Mouse (Mus musculus) cerebellum, adult 2 months (tissue): ENCODE data around the gene Trmt1. TPM values are rescaled to one million over a fixed set of nuclear protein-coding genes. Genes with fewer than 3 reads are reported as not detected.
A peak's percentile ranks its signal among the peaks of the same experiment; 100 is the strongest.

Source experiments
- DNase-seq, 2 experiments: peaks; one replicate each; pipeline ENCODE4 v3.0.0; 2021
- H3K27ac ChIP-seq: fragments of 200-500 bp; 2 replicates; pipeline ENCODE4 v1.5.1; 2012; ENCODE audit warnings: low read length, control low read depth, inconsistent platforms; ENCODE audit not compliant: insufficient read depth
- H3K27me3 ChIP-seq: fragments of 200-500 bp; 2 replicates; pipeline ENCODE4 v1.6.1; 2012; ENCODE audit warnings: inconsistent platforms, mild to moderate bottlenecking, low read length, moderate library complexity; ENCODE audit not compliant: control insufficient read depth, insufficient read depth
- H3K4me1 ChIP-seq: fragments of 200-500 bp; 2 replicates; pipeline ENCODE4 v1.6.1; 2011; ENCODE audit warnings: low read length; ENCODE audit not compliant: control insufficient read depth, insufficient read depth
- H3K4me3 ChIP-seq: fragments of 200-500 bp; replicated peaks from 2 replicates; pipeline ENCODE3; 2011; ENCODE audit warnings: mild to moderate bottlenecking, low read depth, low read length, control low read depth; ENCODE audit not compliant: insufficient read depth
- CTCF ChIP-seq: fragments of 200-500 bp; IDR thresholded peaks from 2 replicates; pipeline ENCODE4 v1.5.1; 2011; ENCODE audit warnings: low read depth, mild to moderate bottlenecking, control low read depth, low read length, moderate library complexity, borderline replicate concordance; ENCODE audit not compliant: insufficient read depth
- POLR2A ChIP-seq: fragments of 200-500 bp; IDR thresholded peaks from 2 replicates; pipeline ENCODE4 v1.6.1; 2011; ENCODE audit warnings: low read length, control low read depth, borderline replicate concordance; ENCODE audit not compliant: insufficient read depth
- WGBS: fragments of 180-500 bp; shearing (Covaris S2); methylation state at CpG from one replicate; pipeline ENCODE4 v1.1.7; 2018; 5-methylcytosine and 5-hydroxymethylcytosine counted together
- polyA plus RNA-seq: library from polyadenylated mRNA; depleted of rRNA; stranded (reverse); fragments of >200 nt; gene quantifications from 2 replicates; pipeline ENCODE4 v1.2.3, GENCODE M21; 2012; rRNA removed

Gene Trmt1
- polyA plus RNA-seq, 1 experiment: 144 TPM

DNA sequence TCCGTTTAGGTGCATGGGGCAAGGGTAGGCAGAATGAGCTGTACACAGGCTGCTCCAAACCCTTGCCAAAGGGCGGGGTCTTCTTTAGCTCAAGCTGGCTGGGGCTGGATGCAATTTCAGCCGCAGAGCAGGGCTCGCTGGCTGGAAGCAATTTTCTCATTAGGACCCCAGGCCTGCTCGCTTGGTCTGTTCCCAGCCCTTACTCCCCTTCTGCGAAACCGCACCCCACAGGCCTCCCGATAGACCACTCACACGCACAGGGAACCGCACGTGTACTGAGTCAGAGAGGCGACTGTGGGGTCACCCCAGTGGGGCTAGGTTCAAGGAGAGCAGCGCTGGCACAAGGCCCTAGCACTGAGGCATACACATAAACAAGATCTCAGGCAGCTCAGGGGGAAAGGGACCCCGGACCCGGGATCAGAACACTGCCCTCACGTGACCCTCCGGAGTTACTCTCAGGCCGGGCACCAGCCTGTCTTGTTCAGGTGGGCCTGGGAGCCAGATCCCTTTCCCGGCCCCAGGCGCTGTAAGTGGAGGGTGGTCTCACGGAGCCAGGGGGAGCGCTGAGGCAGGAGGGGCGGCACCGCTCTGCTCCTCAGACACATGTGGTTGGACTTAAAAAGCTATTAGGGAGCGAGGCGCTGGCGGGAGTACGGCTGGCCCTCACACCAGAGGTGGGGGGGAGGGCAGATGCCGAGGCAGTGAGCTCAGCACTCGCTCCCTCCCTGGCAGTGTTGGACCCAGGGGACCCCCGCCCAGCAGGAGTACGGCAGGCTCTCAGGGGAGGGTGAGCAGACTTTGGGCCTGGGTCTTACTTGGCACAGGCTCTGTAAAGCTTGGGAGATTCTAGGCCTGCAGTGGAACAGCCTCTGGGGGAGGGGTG is 56.3 kb downstream of the Trmt1 start:
- H3K4me1 ChIP-seq: peaks cover 91% of the 10 kb centered on the region
- TF ChIP-seq CTCF (no peak), POLR2A (no peak)
- DNase-seq: peak in 1 of 2 experiments; percentile 34
- H3K27ac ChIP-seq: peak overlapping the region; percentile 62
- no peaks in the 10 kb centered on the region for H3K27me3 ChIP-seq
- 21% methylated on average over 32 of the region's 32 CpGs for WGBS
- H3K4me3 ChIP-seq: no peak overlapping the region

DNA sequence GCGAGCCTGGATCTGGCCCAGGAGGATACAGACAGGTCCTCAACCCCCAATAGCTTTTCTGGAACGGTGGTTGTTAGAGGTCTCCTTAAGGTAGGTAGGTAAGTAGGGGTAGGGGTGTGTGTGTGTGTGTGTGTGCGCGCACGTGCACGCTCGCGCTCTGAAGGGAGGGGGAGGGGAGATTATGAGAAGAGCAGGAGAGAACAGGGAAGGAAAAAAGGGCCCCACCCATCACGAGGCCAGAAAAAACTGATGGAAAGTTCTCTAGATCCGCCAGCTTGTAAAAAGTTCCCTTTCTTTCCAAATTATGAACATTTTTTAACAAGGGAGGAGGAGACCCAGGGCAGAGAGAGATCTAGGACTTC is 56.9 kb downstream of the Trmt1 start:
- Histone ChIP-seq H3K27ac (no peak overlapping the region), H3K27me3 (no peaks in the 10 kb centered on the region), H3K4me3 (no peak overlapping the region), H3K4me1 (peaks cover 89% of the 10 kb centered on the region)
- no peak for DNase-seq
- no peak for TF ChIP-seq POLR2A
- TF ChIP-seq CTCF: no peak
- WGBS: 53% methylated on average over 10 of the region's 10 CpGs

DNA sequence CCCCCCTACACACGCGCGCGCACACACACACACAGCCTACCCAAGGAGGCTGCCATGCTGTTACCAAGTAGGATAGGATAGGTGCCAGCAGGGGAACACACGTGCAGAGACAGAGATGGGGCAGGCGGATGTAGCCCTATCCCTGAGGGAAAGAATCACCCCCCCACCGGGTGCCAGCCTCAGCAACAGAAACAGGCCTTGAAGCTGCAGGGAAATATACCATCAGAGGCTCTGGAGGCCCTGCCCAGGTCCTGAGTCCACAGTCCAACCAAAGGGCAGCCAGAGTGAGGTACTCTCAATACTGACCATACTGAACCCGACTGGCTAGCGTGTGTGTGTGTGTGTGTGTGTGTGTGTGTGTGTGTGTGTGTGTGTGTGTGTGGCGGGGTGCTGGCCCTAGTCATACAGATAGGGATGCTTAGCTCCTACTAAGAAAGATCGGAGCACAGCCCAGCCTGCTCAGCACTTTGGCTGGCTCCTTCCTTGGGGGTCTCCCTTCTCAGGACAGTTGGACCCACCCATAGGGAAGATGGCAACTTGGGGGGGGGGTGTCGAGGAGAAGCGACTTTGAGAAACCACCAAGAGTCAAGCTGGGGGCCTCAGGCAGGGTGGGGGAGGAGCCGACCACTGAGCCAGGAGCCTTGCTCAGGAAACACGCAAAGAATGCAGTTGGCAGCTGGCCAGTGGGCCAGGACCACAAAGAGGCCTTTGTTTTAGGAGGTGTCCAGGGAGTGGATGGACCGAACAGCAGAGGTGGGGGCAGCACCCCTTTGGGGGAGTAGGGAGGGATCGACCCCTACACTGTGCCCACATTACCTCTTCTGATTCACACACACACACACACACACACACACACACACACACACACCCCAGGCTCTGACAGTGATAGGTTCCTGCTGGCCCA is 57.7 kb downstream of the Trmt1 start:
- peaks cover 86% of the 10 kb centered on the region for H3K4me1 ChIP-seq
- no peak overlapping the region for H3K4me3 ChIP-seq
- H3K27me3 ChIP-seq: no peaks in the 10 kb centered on the region
- peak overlapping the region; percentile 25 for H3K27ac ChIP-seq
- TF ChIP-seq POLR2A (no peak), CTCF (no peak)
- peak; percentile 58 to 59 for DNase-seq
- WGBS: 16% methylated on average over 17 of the region's 17 CpGs

DNA sequence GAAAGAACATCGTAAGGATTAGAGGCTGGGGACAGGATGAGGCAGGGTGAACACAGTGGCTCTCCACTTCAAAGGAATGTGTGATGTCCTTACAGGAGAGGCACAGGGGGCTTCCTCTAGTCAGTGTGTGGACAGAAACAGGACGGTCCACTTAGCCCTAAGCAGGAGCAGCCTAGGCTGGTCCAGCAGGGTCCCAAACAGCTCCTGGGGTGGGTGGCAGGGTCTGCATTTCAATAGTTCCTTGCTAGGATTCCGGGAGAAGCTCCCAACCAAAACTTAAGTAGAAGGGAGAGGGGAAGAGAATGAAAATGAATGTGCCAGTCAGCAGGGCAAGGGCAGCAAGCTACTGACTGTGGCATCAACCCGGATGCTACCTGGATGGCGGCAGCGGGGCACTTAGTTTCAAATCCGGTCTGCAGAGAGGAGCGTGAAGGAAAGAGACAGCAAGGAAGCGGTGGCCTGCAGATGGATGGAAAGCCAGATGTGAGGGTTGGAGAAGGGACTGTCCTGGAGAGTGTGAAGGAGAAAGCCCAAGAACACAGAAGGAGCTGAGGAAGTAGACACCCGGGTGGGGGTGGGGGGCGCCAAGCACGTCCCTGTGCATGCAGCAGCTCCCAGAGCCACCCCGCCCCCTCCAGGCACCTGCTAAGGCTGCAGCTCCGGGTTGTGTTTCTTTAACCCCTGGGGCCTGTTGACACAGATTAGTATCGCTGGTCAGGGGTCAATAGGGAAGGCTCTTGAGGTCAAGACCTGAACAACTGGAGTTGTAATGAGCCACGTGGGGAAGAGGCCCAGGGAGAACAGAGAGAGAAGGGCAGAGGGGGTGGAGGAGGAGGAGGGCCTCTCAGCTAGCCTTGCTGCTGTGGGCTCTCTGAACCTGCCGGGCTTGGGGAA is 59.2 kb downstream of the Trmt1 start:
- TF ChIP-seq POLR2A (no peak), CTCF (no peak)
- Histone ChIP-seq H3K4me1 (peaks cover 84% of the 10 kb centered on the region), H3K4me3 (no peak overlapping the region), H3K27ac (no peak overlapping the region), H3K27me3 (no peaks in the 10 kb centered on the region)
- WGBS: 19% methylated on average over 16 of the region's 17 CpGs
- DNase-seq: no peak

Other genes with a start within 250 kb of the Trmt1 start
- 13.9 and 15.1 TPM in 2 replicates for gene Ier2, start 23.5 kb upstream of the Trmt1 start, polyA plus RNA-seq
- 91.0 and 93.9 TPM in 2 replicates for gene Nacc1, start 1.6 kb downstream of the Trmt1 start, polyA plus RNA-seq
- gene Lyl1, start 15.2 kb downstream of the Trmt1 start, polyA plus RNA-seq: 1.7 TPM in 2 replicates
- gene G430095P16Rik, start 36.7 kb downstream of the Trmt1 start, polyA plus RNA-seq: 0.27 and 0.33 TPM in 2 replicates
- 98.5 and 105 TPM in 2 replicates for gene Nfix, start 114.0 kb downstream of the Trmt1 start, polyA plus RNA-seq
- 16.1 and 16.2 TPM in 2 replicates for gene Dand5, start 136.5 kb downstream of the Trmt1 start, polyA plus RNA-seq
- gene Gadd45gip1, start 145.2 kb downstream of the Trmt1 start, polyA plus RNA-seq: 45.3 and 45.5 TPM in 2 replicates
- gene Rad23a, start 154.4 kb downstream of the Trmt1 start, polyA plus RNA-seq: 117 and 120 TPM in 2 replicates
- 343 and 394 TPM in 2 replicates for gene Calr, start 160.6 kb downstream of the Trmt1 start, polyA plus RNA-seq
- gene Farsa, start 170.7 kb downstream of the Trmt1 start, polyA plus RNA-seq: 69.9 and 72.0 TPM in 2 replicates
- gene Syce2, start 185.8 kb downstream of the Trmt1 start, polyA plus RNA-seq: 6.0 and 7.5 TPM in 2 replicates
- gene Gcdh, start 207.6 kb downstream of the Trmt1 start, polyA plus RNA-seq: 88.2 and 95.2 TPM in 2 replicates
- gene Klf1, start 215.6 kb downstream of the Trmt1 start, polyA plus RNA-seq: 0.31 and 0.41 TPM in 2 replicates
- 9.1 and 10.5 TPM in 2 replicates for gene Dnase2a, start 222.3 kb downstream of the Trmt1 start, polyA plus RNA-seq